In the genomic region with DNA sequence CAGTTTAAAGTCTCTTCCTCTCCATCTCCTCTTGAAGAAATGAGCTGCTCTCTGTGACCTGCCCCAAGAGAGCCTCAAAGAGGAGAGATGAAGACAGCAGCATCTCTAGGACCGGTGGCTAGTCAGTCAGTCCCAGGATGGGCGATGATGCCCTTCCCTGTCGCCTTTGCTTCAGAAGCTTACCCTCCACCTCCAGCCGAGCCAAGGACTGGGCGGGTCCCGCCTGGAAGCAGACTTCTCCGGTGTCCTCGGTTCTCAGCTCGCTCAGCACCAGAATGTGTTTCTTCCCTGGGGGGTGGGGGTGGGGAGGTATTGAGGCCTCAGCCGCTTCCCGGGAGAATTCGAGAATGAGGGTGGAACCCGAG, we compare ENCODE assay signal across 8 mouse cellular contexts. TPM values are rescaled to one million over a fixed set of nuclear protein-coding genes. Genes with fewer than 3 reads are reported as not detected.
DNase-seq lines count a peak whose midpoint lies in the region; ATAC-seq and TF ChIP-seq lines count a peak whose summit lies in the region.

No protein-coding gene starts in this region.

- H3K4me3 ChIP-seq in heart, embryonic 14.5 days (ENCODE audit: control insufficient read depth in 1 of 2, insufficient read depth in 1 of 2, low read depth in 1 of 2, low read length in 2 of 2) = peak overlapping the region; percentile 41 to 47
- peak overlapping the region; percentile 81 for H3K4me3 ChIP-seq in ES-Bruce4 (ENCODE audit: low read depth, low read length)
- H3K4me3 ChIP-seq in forebrain, embryonic 15.5 days = peak overlapping the region; percentile 55
- peak overlapping the region; percentile 41 for H3K4me3 ChIP-seq in liver, postnatal 0 days (ENCODE audit: low read depth, low read length)

- WGBS in heart, embryonic 14.5 days = 16% methylated on average over 13 of the region's 13 CpGs
- WGBS in forebrain, embryonic 15.5 days = 2% methylated on average over 13 of the region's 13 CpGs
- 10% methylated on average over 13 of the region's 13 CpGs for WGBS in liver, postnatal 0 days (ENCODE audit: insufficient replicate concordance)

- H3K4me1 ChIP-seq in heart, embryonic 14.5 days (ENCODE audit: control insufficient read depth in 2 of 2, insufficient read depth in 2 of 2, low read length in 2 of 2) = peaks cover 9% of the 10 kb centered on the region in 2 experiments; a peak in 3 of 4 replicates
- H3K4me1 ChIP-seq in ES-Bruce4 (ENCODE audit: control insufficient read depth, insufficient read depth, low read length) = no peaks in the 10 kb centered on the region
- H3K4me1 ChIP-seq in forebrain, embryonic 15.5 days = peaks cover 28% of the 10 kb centered on the region
- H3K4me1 ChIP-seq in liver, postnatal 0 days (ENCODE audit: insufficient read depth) = no peaks in the 10 kb centered on the region

- TF ChIP-seq CTCF in ES-Bruce4 (IDR thresholded peaks at IDR 0.05; ENCODE audit: low read depth, low read length) = no peak
- no peak for TF ChIP-seq CTCF in liver, postnatal 0 days (IDR thresholded peaks at IDR 0.05; ENCODE audit: low read depth)

- DNase-seq in heart, adult 18-20 months = no peak
- DNase-seq in liver, postnatal 0 days = no peak
- DNase-seq in gastrocnemius, postnatal 25 days = no peak
- no peak for DNase-seq in urinary bladder, postnatal 4 days (ENCODE audit: low spot score in 2 of 2)
- no peak for DNase-seq in c-Kit-positive CD71-positive TER-119-positive erythroid progenitor cells, embryonic 14.5 days (ENCODE audit: low spot score)

- H3K27ac ChIP-seq in heart, embryonic 14.5 days (replicated peaks in 1 of 2; ENCODE audit: control insufficient read depth in 1 of 2, insufficient read depth in 1 of 2, low read depth in 2 of 2, low read length in 2 of 2) = no peak overlapping the region
- no peak overlapping the region for H3K27ac ChIP-seq in ES-Bruce4 (ENCODE audit: insufficient read depth, low read length)
- no peak overlapping the region for H3K27ac ChIP-seq in forebrain, embryonic 15.5 days (replicated peaks)
- H3K27ac ChIP-seq in liver, postnatal 0 days (ENCODE audit: low read depth) = no peak overlapping the region

- H3K4me2 ChIP-seq in heart, embryonic 14.5 days (ENCODE audit: low read length) = peak overlapping the region; percentile 78
- peak overlapping the region; percentile 98 for H3K4me2 ChIP-seq in forebrain, embryonic 15.5 days (replicated peaks)
- peak overlapping the region; percentile 70 for H3K4me2 ChIP-seq in liver, postnatal 0 days (ENCODE audit: low read depth, low read length)

- TF ChIP-seq POLR2A in ES-Bruce4 (IDR thresholded peaks at IDR 0.05; ENCODE audit: insufficient read depth, low read length) = no peak

- peaks cover 51% of the 10 kb centered on the region for H3K27me3 ChIP-seq in heart, embryonic 14.5 days (ENCODE audit: control insufficient read depth, insufficient read depth, low read length)
- peaks cover 3% of the 10 kb centered on the region; the same call in 1 of the 2 replicates for H3K27me3 ChIP-seq in ES-Bruce4 (ENCODE audit: control insufficient read depth, insufficient read depth, low read length, poor library complexity, severe bottlenecking)
- peaks cover 45% of the 10 kb centered on the region for H3K27me3 ChIP-seq in forebrain, embryonic 15.5 days
- H3K27me3 ChIP-seq in liver, postnatal 0 days (ENCODE audit: insufficient read depth, low read length) = peaks cover 69% of the 10 kb centered on the region

- no peak for TF ChIP-seq EP300 in ES-Bruce4 (IDR thresholded peaks at IDR 0.05; ENCODE audit: insufficient read depth, low read depth, low read length)
- no peak for TF ChIP-seq EP300 in liver, postnatal 0 days (IDR thresholded peaks at IDR 0.05; ENCODE audit: low read depth)

- no peak overlapping the region for H3K9ac ChIP-seq in heart, embryonic 14.5 days (ENCODE audit: low read length)
- H3K9ac ChIP-seq in ES-Bruce4 (ENCODE audit: low read depth, poor library complexity, severe bottlenecking) = peak overlapping the region; percentile 50
- H3K9ac ChIP-seq in forebrain, embryonic 15.5 days (replicated peaks) = peak overlapping the region; percentile 39; the same call in 1 of the 2 replicates
- no peak overlapping the region for H3K9ac ChIP-seq in liver, postnatal 0 days (replicated peaks)

- no peaks in the 10 kb centered on the region for H3K9me3 ChIP-seq in heart, embryonic 14.5 days (ENCODE audit: control insufficient read depth, low read length)
- no peaks in the 10 kb centered on the region for H3K9me3 ChIP-seq in ES-Bruce4 (replicated peaks; ENCODE audit: control insufficient read depth, insufficient read depth, low read length, poor library complexity, severe bottlenecking)
- no peaks in the 10 kb centered on the region for H3K9me3 ChIP-seq in forebrain, embryonic 15.5 days
- no peaks in the 10 kb centered on the region for H3K9me3 ChIP-seq in liver, postnatal 0 days (ENCODE audit: low read length)

- peaks cover 64% of the 10 kb centered on the region for H3K36me3 ChIP-seq in heart, embryonic 14.5 days (ENCODE audit: control insufficient read depth, insufficient read depth, low read length)
- H3K36me3 ChIP-seq in ES-Bruce4 (ENCODE audit: control insufficient read depth, insufficient read depth, low read length, poor library complexity, severe bottlenecking) = no peaks in the 10 kb centered on the region
- peaks cover 27% of the 10 kb centered on the region for H3K36me3 ChIP-seq in forebrain, embryonic 15.5 days
- H3K36me3 ChIP-seq in liver, postnatal 0 days (replicated peaks; ENCODE audit: insufficient read depth, low read length) = no peaks in the 10 kb centered on the region

- no peak for ATAC-seq in heart, embryonic 14.5 days (ENCODE audit: insufficient number of reproducible peaks, insufficient read depth, low FRiP score, low read depth)
- peak; percentile 24 for ATAC-seq in forebrain, embryonic 15.5 days (replicated peaks)
- ATAC-seq in liver, postnatal 0 days = no peak

RNA-seq across cellular contexts. Expression of a gene that starts 7.7 kb away (rescaled TPM):
- 0.20 and 0.38 TPM in 2 replicates for polyA plus RNA-seq in heart, embryonic 14.5 days (2014; fragmentation: Nextera tagmentation; extraction: Ambion mirVana)
- total RNA-seq in heart, adult 18-20 months (2021) = under 1 TPM; 0.30 to 0.46 TPM
- 0.27 and 0.53 TPM in 2 replicates for polyA plus RNA-seq in ES-Bruce4 (2011; ENCODE audit: insufficient read depth, insufficient read length, low read depth, missing spikeins)
- polyA plus RNA-seq in forebrain, embryonic 15.5 days (2015; fragmentation: Nextera tagmentation; extraction: Ambion mirVana) = 53.4 and 55.4 TPM in 2 replicates
- 0.08 TPM in 1 of 2 replicates, not detected in the other for polyA plus RNA-seq in liver, postnatal 0 days (2015; fragmentation: Nextera tagmentation; extraction: Ambion mirVana)
- total RNA-seq in gastrocnemius, postnatal 25 days (2021) = under 1 TPM; 0.36 to 0.43 TPM

RNA-seq across cellular contexts. Expression of a gene that starts 7.9 kb away (rescaled TPM):
- 23.5 and 27.0 TPM in 2 replicates for polyA plus RNA-seq in heart, embryonic 14.5 days (2014; fragmentation: Nextera tagmentation; extraction: Ambion mirVana)
- total RNA-seq in heart, adult 18-20 months (2021) = 10 to 100 TPM; 22.0 to 22.4 TPM
- 13.3 and 15.1 TPM in 2 replicates for polyA plus RNA-seq in ES-Bruce4 (2011; ENCODE audit: insufficient read depth, insufficient read length, low read depth, missing spikeins)
- polyA plus RNA-seq in forebrain, embryonic 15.5 days (2015; fragmentation: Nextera tagmentation; extraction: Ambion mirVana) = 28.9 and 29.2 TPM in 2 replicates
- polyA plus RNA-seq in liver, postnatal 0 days (2015; fragmentation: Nextera tagmentation; extraction: Ambion mirVana) = 3.1 and 3.3 TPM in 2 replicates
- total RNA-seq in gastrocnemius, postnatal 25 days (2021) = 1 to 10 TPM; 5.5 to 7.9 TPM

RNA-seq across cellular contexts. Expression of a gene that starts 19.2 kb away (rescaled TPM):
- polyA plus RNA-seq in heart, embryonic 14.5 days (2014; fragmentation: Nextera tagmentation; extraction: Ambion mirVana) = 109 and 124 TPM in 2 replicates
- 100 to 1,000 TPM; 107 to 108 TPM for total RNA-seq in heart, adult 18-20 months (2021)
- polyA plus RNA-seq in ES-Bruce4 (2011; ENCODE audit: insufficient read depth, insufficient read length, low read depth, missing spikeins) = 32.6 and 32.9 TPM in 2 replicates
- polyA plus RNA-seq in forebrain, embryonic 15.5 days (2015; fragmentation: Nextera tagmentation; extraction: Ambion mirVana) = 21.7 and 21.9 TPM in 2 replicates
- 3.4 and 4.5 TPM in 2 replicates for polyA plus RNA-seq in liver, postnatal 0 days (2015; fragmentation: Nextera tagmentation; extraction: Ambion mirVana)
- 10 to 100 TPM; 37.7 to 52.8 TPM for total RNA-seq in gastrocnemius, postnatal 25 days (2021)

RNA-seq across cellular contexts. Expression of a gene that starts 19.9 kb away (rescaled TPM):
- 2.6 and 3.9 TPM in 2 replicates for polyA plus RNA-seq in heart, embryonic 14.5 days (2014; fragmentation: Nextera tagmentation; extraction: Ambion mirVana)
- 1 to 10 TPM; 3.0 to 3.1 TPM for total RNA-seq in heart, adult 18-20 months (2021)
- 1.9 and 2.4 TPM in 2 replicates for polyA plus RNA-seq in ES-Bruce4 (2011; ENCODE audit: insufficient read depth, insufficient read length, low read depth, missing spikeins)
- polyA plus RNA-seq in forebrain, embryonic 15.5 days (2015; fragmentation: Nextera tagmentation; extraction: Ambion mirVana) = 13.8 and 15.0 TPM in 2 replicates
- 0.33 and 0.36 TPM in 2 replicates for polyA plus RNA-seq in liver, postnatal 0 days (2015; fragmentation: Nextera tagmentation; extraction: Ambion mirVana)
- total RNA-seq in gastrocnemius, postnatal 25 days (2021) = 1 to 10 TPM; 3.8 to 4.1 TPM

RNA-seq across cellular contexts. Expression of a gene that starts 34.3 kb away (rescaled TPM):
- polyA plus RNA-seq in heart, embryonic 14.5 days (2014; fragmentation: Nextera tagmentation; extraction: Ambion mirVana) = 11.3 and 11.8 TPM in 2 replicates
- total RNA-seq in heart, adult 18-20 months (2021) = 10 to 100 TPM in 1 of 2 experiments, 1 to 10 TPM in 1; 6.6 to 10.9 TPM
- 18.8 and 22.7 TPM in 2 replicates for polyA plus RNA-seq in ES-Bruce4 (2011; ENCODE audit: insufficient read depth, insufficient read length, low read depth, missing spikeins)
- 19.6 and 20.1 TPM in 2 replicates for polyA plus RNA-seq in forebrain, embryonic 15.5 days (2015; fragmentation: Nextera tagmentation; extraction: Ambion mirVana)
- 3.3 TPM in 2 replicates for polyA plus RNA-seq in liver, postnatal 0 days (2015; fragmentation: Nextera tagmentation; extraction: Ambion mirVana)
- total RNA-seq in gastrocnemius, postnatal 25 days (2021) = 1 to 10 TPM; 5.3 to 5.6 TPM

Comparison
In these comparisons a context has a peak if more than half of its experiments do, and no peak if none do; other contexts are left out.
1. H3K9ac ChIP-seq: peak in ES-Bruce4 (single experiment) and forebrain, embryonic 15.5 days (single experiment); none in heart, embryonic 14.5 days (single experiment) and liver, postnatal 0 days (single experiment).
2. RNA of a gene that starts 7.7 kb away (polyA plus RNA-seq): 53.4 to 55.4 TPM in forebrain, embryonic 15.5 days; 0.20 to 0.38 TPM in heart, embryonic 14.5 days, 0.27 to 0.53 TPM in ES-Bruce4 and 0.08 TPM in liver, postnatal 0 days; every median in the first group is over 10 times any median in the second.
3. Peak in every context shown above with its lines, with median percentiles within 50 percentile points of each other: H3K4me2 ChIP-seq and H3K4me3 ChIP-seq.